Mouse (Mus musculus): ENCODE results near the gene Bean1. TPM values are rescaled to one million over a fixed set of nuclear protein-coding genes. Genes with fewer than 3 reads are reported as not detected.

Bean1 gene
- 1.1 and 1.7 TPM in 2 replicates for polyA plus RNA-seq (2015; fragmentation: Nextera tagmentation; extraction: Ambion mirVana)

- peak; percentile 68 for ATAC-seq (ENCODE audit: insufficient number of reproducible peaks, low FRiP score, low TSS enrichment, low read depth)
- H3K4me1 ChIP-seq: peaks cover 8% of the 10 kb centered on the region; the same call in 1 of the 2 replicates
- peak within 1 kb of the TSS; percentile 55 for H3K9ac ChIP-seq
- 2% methylated on average over 84 of the region's 87 CpGs for WGBS
- H3K27me3 ChIP-seq: peaks cover 51% of the 10 kb centered on the region
- no peak within 1 kb of the TSS for H3K27ac ChIP-seq
- no peaks in the 10 kb centered on the region for H3K36me3 ChIP-seq
- H3K4me3 ChIP-seq: peak within 1 kb of the TSS; percentile 63
- H3K4me2 ChIP-seq: peak within 1 kb of the TSS; percentile 98
- H3K9me3 ChIP-seq: no peaks in the 10 kb centered on the region
Observed at GRCm38 (mm10) chr8:104170118-104171049, at the start of gene Bean1. Bean1 (plus strand) TSS chr8:104170442.

- H3K4me1 ChIP-seq: no peaks in the 10 kb centered on the region
- H3K36me3 ChIP-seq: no peaks in the 10 kb centered on the region
- no peak for ATAC-seq (ENCODE audit: insufficient number of reproducible peaks, low FRiP score, low TSS enrichment, low read depth)
- no peak overlapping the region for H3K9ac ChIP-seq
- H3K27ac ChIP-seq: no peak overlapping the region
- no peaks in the 10 kb centered on the region for H3K9me3 ChIP-seq
- no peaks in the 10 kb centered on the region for H3K27me3 ChIP-seq
- WGBS: 83% methylated on average over 12 of the region's 12 CpGs
- no peak overlapping the region for H3K4me2 ChIP-seq
- no peak overlapping the region for H3K4me3 ChIP-seq
Observed at GRCm38 (mm10) chr8:104121640-104122416, 48.4 kb upstream of the Bean1 start.

- no peak for ATAC-seq (ENCODE audit: insufficient number of reproducible peaks, low FRiP score, low TSS enrichment, low read depth)
- no peak overlapping the region for H3K4me2 ChIP-seq
- no peak overlapping the region for H3K9ac ChIP-seq
- H3K36me3 ChIP-seq: no peaks in the 10 kb centered on the region
- WGBS: 85% methylated on average over 2 of the region's 2 CpGs
- no peak overlapping the region for H3K4me3 ChIP-seq
- no peak overlapping the region for H3K27ac ChIP-seq
- no peaks in the 10 kb centered on the region for H3K4me1 ChIP-seq
- H3K9me3 ChIP-seq: no peaks in the 10 kb centered on the region
- no peaks in the 10 kb centered on the region for H3K27me3 ChIP-seq
Observed at GRCm38 (mm10) chr8:104123080-104123657, 47.1 kb upstream of the Bean1 start.

GRCm38 (mm10) chr8:104124534-104124933 lies 45.7 kb upstream of the Bean1 start:
- Histone ChIP-seq H3K36me3 (no peaks in the 10 kb centered on the region), H3K9me3 (no peaks in the 10 kb centered on the region), H3K4me2 (no peak overlapping the region), H3K4me3 (no peak overlapping the region), H3K9ac (no peak overlapping the region), H3K27me3 (no peaks in the 10 kb centered on the region), H3K27ac (no peak overlapping the region), H3K4me1 (no peaks in the 10 kb centered on the region)
- WGBS: 77% methylated on average over 5 of the region's 5 CpGs
- no peak for ATAC-seq (ENCODE audit: insufficient number of reproducible peaks, low FRiP score, low TSS enrichment, low read depth)

GRCm38 (mm10) chr8:104127160-104127883 lies 42.9 kb upstream of the Bean1 start:
- WGBS: 64% methylated on average over 4 of the region's 4 CpGs
- H3K27ac ChIP-seq: no peak overlapping the region
- no peaks in the 10 kb centered on the region for H3K9me3 ChIP-seq
- ATAC-seq (ENCODE audit: insufficient number of reproducible peaks, low FRiP score, low TSS enrichment, low read depth): no peak
- H3K4me2 ChIP-seq: no peak overlapping the region
- no peaks in the 10 kb centered on the region for H3K4me1 ChIP-seq
- H3K9ac ChIP-seq: no peak overlapping the region
- H3K27me3 ChIP-seq: no peaks in the 10 kb centered on the region
- H3K36me3 ChIP-seq: no peaks in the 10 kb centered on the region
- H3K4me3 ChIP-seq: no peak overlapping the region

GRCm38 (mm10) chr8:104130916-104131315 lies 39.3 kb upstream of the Bean1 start:
- Histone ChIP-seq H3K9me3 (no peaks in the 10 kb centered on the region), H3K36me3 (no peaks in the 10 kb centered on the region), H3K4me1 (no peaks in the 10 kb centered on the region), H3K27ac (no peak overlapping the region), H3K27me3 (no peaks in the 10 kb centered on the region), H3K4me2 (no peak overlapping the region), H3K4me3 (no peak overlapping the region), H3K9ac (no peak overlapping the region)
- no peak for ATAC-seq (ENCODE audit: insufficient number of reproducible peaks, low FRiP score, low TSS enrichment, low read depth)
- 92% methylated on average over 9 of the region's 9 CpGs for WGBS

- H3K36me3 ChIP-seq: no peaks in the 10 kb centered on the region
- ATAC-seq (ENCODE audit: insufficient number of reproducible peaks, low FRiP score, low TSS enrichment, low read depth): no peak
Observed at GRCm38 (mm10) chr8:104131414-104131975, 38.7 kb upstream of the Bean1 start.

GRCm38 (mm10) chr8:104134521-104134920 lies 35.7 kb upstream of the Bean1 start:
- ATAC-seq (ENCODE audit: insufficient number of reproducible peaks, low FRiP score, low TSS enrichment, low read depth): no peak
- Histone ChIP-seq H3K9me3 (no peaks in the 10 kb centered on the region), H3K9ac (no peak overlapping the region), H3K4me2 (no peak overlapping the region), H3K27me3 (no peaks in the 10 kb centered on the region), H3K36me3 (no peaks in the 10 kb centered on the region), H3K27ac (no peak overlapping the region), H3K4me1 (no peaks in the 10 kb centered on the region), H3K4me3 (no peak overlapping the region)
- WGBS: 94% methylated on average over 8 of the region's 8 CpGs

More at GRCm38 (mm10) chr8:104131414-104131975, 38.7 kb upstream of the Bean1 start:
- no peaks in the 10 kb centered on the region for H3K9me3 ChIP-seq
- WGBS: 62% methylated on average over 7 of the region's 7 CpGs
- no peak overlapping the region for H3K4me2 ChIP-seq
- no peak overlapping the region for H3K9ac ChIP-seq
- H3K4me3 ChIP-seq: no peak overlapping the region
- H3K27me3 ChIP-seq: no peaks in the 10 kb centered on the region
- H3K27ac ChIP-seq: no peak overlapping the region
- no peaks in the 10 kb centered on the region for H3K4me1 ChIP-seq

- H3K9ac ChIP-seq: no peak overlapping the region
- WGBS: 85% methylated on average over 3 of the region's 3 CpGs
- ATAC-seq (ENCODE audit: insufficient number of reproducible peaks, low FRiP score, low TSS enrichment, low read depth): no peak
- H3K9me3 ChIP-seq: no peaks in the 10 kb centered on the region
- no peak overlapping the region for H3K27ac ChIP-seq
- no peak overlapping the region for H3K4me3 ChIP-seq
- no peak overlapping the region for H3K4me2 ChIP-seq
- no peaks in the 10 kb centered on the region for H3K36me3 ChIP-seq
- no peaks in the 10 kb centered on the region for H3K4me1 ChIP-seq
- H3K27me3 ChIP-seq: no peaks in the 10 kb centered on the region
Observed at GRCm38 (mm10) chr8:104136277-104136676, 34.0 kb upstream of the Bean1 start.

GRCm38 (mm10) chr8:104137636-104138035 lies 32.6 kb upstream of the Bean1 start:
- Histone ChIP-seq H3K9ac (no peak overlapping the region), H3K27me3 (no peaks in the 10 kb centered on the region), H3K36me3 (no peaks in the 10 kb centered on the region), H3K4me3 (no peak overlapping the region), H3K27ac (no peak overlapping the region), H3K9me3 (no peaks in the 10 kb centered on the region), H3K4me1 (no peaks in the 10 kb centered on the region), H3K4me2 (no peak overlapping the region)
- 81% methylated on average over 5 of the region's 5 CpGs for WGBS
- ATAC-seq (ENCODE audit: insufficient number of reproducible peaks, low FRiP score, low TSS enrichment, low read depth): no peak

GRCm38 (mm10) chr8:104140611-104141010 lies 29.6 kb upstream of the Bean1 start:
- H3K27me3 ChIP-seq: no peaks in the 10 kb centered on the region
- WGBS: 87% methylated on average over 13 of the region's 13 CpGs
- no peak overlapping the region for H3K9ac ChIP-seq
- no peak overlapping the region for H3K4me2 ChIP-seq
- no peak overlapping the region for H3K4me3 ChIP-seq
- H3K36me3 ChIP-seq: no peaks in the 10 kb centered on the region
- H3K9me3 ChIP-seq: no peaks in the 10 kb centered on the region
- ATAC-seq (ENCODE audit: insufficient number of reproducible peaks, low FRiP score, low TSS enrichment, low read depth): no peak
- H3K27ac ChIP-seq: no peak overlapping the region
- no peaks in the 10 kb centered on the region for H3K4me1 ChIP-seq

Data from limb, embryonic 15.5 days (tissue).